7 mouse cellular contexts compared by ENCODE assay signal in the genomic region with DNA sequence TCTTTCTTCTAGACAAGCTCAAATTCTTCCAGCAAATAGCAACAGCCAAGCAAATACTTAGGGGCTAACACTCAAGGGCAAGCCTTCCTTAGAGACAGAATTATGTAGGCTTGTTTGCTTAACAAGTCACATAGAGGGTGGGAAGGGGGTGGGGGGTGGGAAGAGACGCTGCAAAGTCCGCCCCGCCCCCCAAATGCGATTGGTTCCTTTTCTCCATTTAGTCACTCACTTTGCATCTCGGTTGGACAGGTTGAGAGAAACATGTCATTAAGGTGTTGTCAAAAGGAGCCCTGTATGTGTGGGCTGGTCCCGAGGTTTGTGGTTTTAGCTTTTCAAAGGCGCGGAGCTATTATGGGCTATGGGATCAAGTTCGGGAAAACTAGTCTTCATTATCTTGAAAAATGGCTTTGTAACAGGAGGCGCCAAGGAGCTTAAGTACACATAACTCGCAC. TPM values are rescaled to one million over a fixed set of nuclear protein-coding genes. Genes with fewer than 3 reads are reported as not detected.
A peak's percentile ranks its signal among the peaks of the same experiment; 100 is the strongest.
DNase-seq lines count a peak whose midpoint lies in the region; ATAC-seq and TF ChIP-seq lines count a peak whose summit lies in the region.

A gene (plus strand): TSS at position 402 of the 452 bp plus-strand sequence.

- H3K4me3 ChIP-seq in ES-E14 (ENCODE audit: insufficient read depth in 1 of 2, low read depth in 1 of 2, low read length in 2 of 2, poor library complexity in 1 of 2, severe bottlenecking in 1 of 2) = peak within 1 kb of the TSS; percentile 27 to 53
- peak within 1 kb of the TSS; percentile 52 for H3K4me3 ChIP-seq in forebrain, embryonic 10.5 days
- peak within 1 kb of the TSS; percentile 20 for H3K4me3 ChIP-seq in liver, embryonic 13.5 days (replicated peaks)
- peak within 1 kb of the TSS; percentile 27 for H3K4me3 ChIP-seq in neural tube, embryonic 11.5 days (ENCODE audit: low read depth, low read length)

- DNase-seq in ES-E14 (ENCODE audit: low read depth, low spot score) = peak; percentile 54
- peak; percentile 7 to 26 for DNase-seq in adrenal gland, postnatal 36 days
- peak; percentile 41 for DNase-seq in forebrain, embryonic 10.5 days (ENCODE audit: extremely low spot score, low spot score)
- peak; percentile 56 to 57 for DNase-seq in kidney, adult 8-10 months
- DNase-seq in liver, embryonic 13.5 days = no peak
- DNase-seq in neural tube, embryonic 11.5 days (ENCODE audit: low spot score) = peak; percentile 39
- peak; percentile 43 to 53 for DNase-seq in thymus, postnatal 36 days

- 0% methylated on average over 11 of the region's 11 CpGs for WGBS in forebrain, embryonic 10.5 days
- under 1% methylated on average over 11 of the region's 11 CpGs for whole genome bisulfite sequencing in liver, embryonic 13.5 days (ENCODE audit: insufficient replicate concordance)
- WGBS in neural tube, embryonic 11.5 days = 0% methylated on average over 11 of the region's 11 CpGs

- no peak within 1 kb of the TSS for H3K27ac ChIP-seq in ES-E14 (ENCODE audit: insufficient read depth, low read depth, low read length, poor library complexity, severe bottlenecking)
- peak within 1 kb of the TSS; percentile 41; the same call in 1 of the 2 replicates for H3K27ac ChIP-seq in forebrain, embryonic 10.5 days
- H3K27ac ChIP-seq in liver, embryonic 13.5 days = no peak within 1 kb of the TSS
- no peak within 1 kb of the TSS for H3K27ac ChIP-seq in neural tube, embryonic 11.5 days (ENCODE audit: low read depth, low read length)

- H3K9ac ChIP-seq in ES-E14 (ENCODE audit: insufficient read depth, low read depth, low read length, poor library complexity, severe bottlenecking) = no peak within 1 kb of the TSS
- H3K9ac ChIP-seq in liver, embryonic 13.5 days = no peak within 1 kb of the TSS
- H3K9ac ChIP-seq in neural tube, embryonic 11.5 days (ENCODE audit: low read length) = peak within 1 kb of the TSS; percentile 22; the same call in 1 of the 2 replicates

- H3K27me3 ChIP-seq in forebrain, embryonic 10.5 days (ENCODE audit: poor library complexity, severe bottlenecking) = peaks cover 38% of the 10 kb centered on the region
- peaks cover 9% of the 10 kb centered on the region; the same call in 1 of the 2 replicates for H3K27me3 ChIP-seq in liver, embryonic 13.5 days
- peaks cover 7% of the 10 kb centered on the region; the same call in 1 of the 2 replicates for H3K27me3 ChIP-seq in neural tube, embryonic 11.5 days (ENCODE audit: control insufficient read depth, insufficient read depth, low read length)

- no peaks in the 10 kb centered on the region for H3K36me3 ChIP-seq in ES-E14 (ENCODE audit: control insufficient read depth, insufficient read depth, low read length, poor library complexity, severe bottlenecking)
- H3K36me3 ChIP-seq in forebrain, embryonic 10.5 days (replicated peaks) = no peaks in the 10 kb centered on the region
- H3K36me3 ChIP-seq in liver, embryonic 13.5 days = no peaks in the 10 kb centered on the region
- no peaks in the 10 kb centered on the region for H3K36me3 ChIP-seq in neural tube, embryonic 11.5 days (ENCODE audit: control insufficient read depth, insufficient read depth, low read length)

- in situ Hi-C loops in ES-E14 (cut with MboI; ENCODE audit: low sequenced_read_pairs in 2 of 2, unreplicated experiment in 2 of 2) = no loop called here

- peak; percentile 51; the same call in 1 of the 2 replicates for ATAC-seq in liver, embryonic 13.5 days (ENCODE audit: low read depth)
- no peak for ATAC-seq in neural tube, embryonic 11.5 days (ENCODE audit: insufficient read depth, low FRiP score, low TSS enrichment)

- peak within 1 kb of the TSS; percentile 53 for H3K4me2 ChIP-seq in liver, embryonic 13.5 days
- H3K4me2 ChIP-seq in neural tube, embryonic 11.5 days (ENCODE audit: low read depth) = peak within 1 kb of the TSS; percentile 60

- no peaks in the 10 kb centered on the region for H3K9me3 ChIP-seq in ES-E14 (ENCODE audit: control insufficient read depth, insufficient read depth, low read depth, low read length)
- H3K9me3 ChIP-seq in forebrain, embryonic 10.5 days = no peaks in the 10 kb centered on the region
- no peaks in the 10 kb centered on the region for H3K9me3 ChIP-seq in liver, embryonic 13.5 days (replicated peaks)
- H3K9me3 ChIP-seq in neural tube, embryonic 11.5 days (ENCODE audit: control insufficient read depth, low read length) = no peaks in the 10 kb centered on the region

- peaks cover 0 to 2% of the 10 kb centered on the region in 2 experiments; a peak in 1 of 4 replicates for H3K4me1 ChIP-seq in ES-E14 (ENCODE audit: control insufficient read depth in 2 of 2, insufficient read depth in 2 of 2, low read length in 2 of 2, poor library complexity in 1 of 2)
- H3K4me1 ChIP-seq in forebrain, embryonic 10.5 days = peaks cover 15% of the 10 kb centered on the region
- H3K4me1 ChIP-seq in liver, embryonic 13.5 days (replicated peaks) = no peaks in the 10 kb centered on the region
- peaks cover 5% of the 10 kb centered on the region for H3K4me1 ChIP-seq in neural tube, embryonic 11.5 days (ENCODE audit: control insufficient read depth, insufficient read depth, low read length)

TF ChIP-seq in ES-E14, 5 proteins besides CTCF, POLR2A, EP300 and RAD21:
- TF ChIP-seq ZNF384 (IDR thresholded peaks at IDR 0.05; ENCODE audit: low read depth, low read length) (no peak), MAFK (IDR thresholded peaks at IDR 0.05; ENCODE audit: insufficient read depth, low read depth, low read length) (no peak), CHD2 (IDR thresholded peaks at IDR 0.05; ENCODE audit: low read depth, low read length) (no peak), HCFC1 (IDR thresholded peaks at IDR 0.05; ENCODE audit: borderline replicate concordance, insufficient read depth, low read length) (no peak), ZC3H11A (IDR thresholded peaks at IDR 0.05; ENCODE audit: borderline replicate concordance, low read depth, low read length) (no peak)

RNA-seq across cellular contexts. Expression of the gene that starts here (rescaled TPM):
- 0.21 and 0.27 TPM in 2 replicates for total RNA-seq in ES-E14 (2012; rRNA removed)
- under 1 TPM; 0.07 to 0.13 TPM for total RNA-seq in adrenal gland, postnatal 36 days (2021)
- 0.58 and 0.66 TPM in 2 replicates for polyA plus RNA-seq in forebrain, embryonic 10.5 days (2016; fragmentation: Nextera tagmentation; extraction: Ambion mirVana)
- 0.16 and 0.24 TPM in 2 replicates for polyA plus RNA-seq in liver, embryonic 13.5 days (2015; fragmentation: Nextera tagmentation; extraction: Ambion mirVana)
- 0.55 and 0.56 TPM in 2 replicates for polyA plus RNA-seq in neural tube, embryonic 11.5 days (2014; fragmentation: Nextera tagmentation; extraction: Ambion mirVana)

Comparison
In these comparisons a context has a peak if more than half of its experiments do, and no peak if none do; other contexts are left out.
1. Peak in DNase-seq and H3K4me3 ChIP-seq in ES-E14; RNA of the gene not detected or under 1 TPM.
2. Peak in DNase-seq in adrenal gland, postnatal 36 days; RNA of the gene not detected or under 1 TPM.
3. Peak in DNase-seq, H3K4me3 ChIP-seq and H3K27ac ChIP-seq in forebrain, embryonic 10.5 days; RNA of the gene not detected or under 1 TPM.
4. Peak in ATAC-seq, H3K4me3 ChIP-seq and H3K4me2 ChIP-seq in liver, embryonic 13.5 days; RNA of the gene not detected or under 1 TPM.
5. Peak in DNase-seq, H3K4me3 ChIP-seq, H3K9ac ChIP-seq and H3K4me2 ChIP-seq in neural tube, embryonic 11.5 days; RNA of the gene not detected or under 1 TPM.